ENCODE assay signal across 11 mouse cellular contexts in genomic region chr10:70119451-70119850, GRCm38 (mm10). TPM values are rescaled to one million over a fixed set of nuclear protein-coding genes. Genes with fewer than 3 reads are reported as not detected.
DNase-seq lines count a peak whose midpoint lies in the region; ATAC-seq and TF ChIP-seq lines count a peak whose summit lies in the region.
"Had no signal": no experiment of that assay in that cellular context is flagged by ENCODE, and none has a peak within 500 bp of the region (broad histone marks: within the 10 kb centered on the region; RNA-seq: fewer than 3 reads in every experiment).

No protein-coding gene starts in this region.

- H3K4me3 ChIP-seq in heart, embryonic 13.5 days: peak overlapping the region; percentile 20; the same call in 1 of the 2 replicates
- no peak overlapping the region for H3K4me3 ChIP-seq in spleen, adult 2 months (ENCODE audit: extremely low read depth, insufficient read depth, insufficient read length)
- 0 out of 2 replicates have a peak overlapping the region, but pooled peaks have one; percentile 1 for H3K4me3 ChIP-seq in liver, embryonic 12.5 days
- H3K4me3 ChIP-seq in stomach, embryonic 16.5 days (replicated peaks; ENCODE audit: low read length): no peak overlapping the region
- H3K4me3 ChIP-seq: layer of hippocampus, adult 2 months had no signal

- H3K9ac ChIP-seq in heart, embryonic 13.5 days: peak overlapping the region; percentile 78
- peak overlapping the region; percentile 55 for H3K9ac ChIP-seq in liver, embryonic 12.5 days
- peak overlapping the region; percentile 48; the same call in 1 of the 2 replicates for H3K9ac ChIP-seq in stomach, embryonic 16.5 days (ENCODE audit: low read length)

- H3K36me3 ChIP-seq in heart, embryonic 13.5 days: peaks cover 5% of the 10 kb centered on the region; the same call in 1 of the 2 replicates
- H3K36me3 ChIP-seq in spleen, adult 2 months (ENCODE audit: control insufficient read depth, insufficient read depth, low read length): no peaks in the 10 kb centered on the region
- 0 out of 2 replicates have a peak, but pooled peaks cover 4% of the 10 kb centered on the region for H3K36me3 ChIP-seq in liver, embryonic 12.5 days
- no peaks in the 10 kb centered on the region for H3K36me3 ChIP-seq in stomach, embryonic 16.5 days (ENCODE audit: control insufficient read depth, insufficient read depth, low read length)

- no peaks in the 10 kb centered on the region for H3K9me3 ChIP-seq in heart, embryonic 13.5 days
- H3K9me3 ChIP-seq in liver, embryonic 12.5 days (replicated peaks): no peaks in the 10 kb centered on the region
- H3K9me3 ChIP-seq in stomach, embryonic 16.5 days (replicated peaks; ENCODE audit: control insufficient read depth, low read length): no peaks in the 10 kb centered on the region

- ATAC-seq in heart, embryonic 13.5 days (ENCODE audit: extremely low read depth, insufficient number of reproducible peaks, low FRiP score, low TSS enrichment): no peak
- ATAC-seq in liver, embryonic 12.5 days: no peak
- no peak for ATAC-seq in stomach, embryonic 16.5 days (ENCODE audit: insufficient read depth, low FRiP score)

- peak overlapping the region; percentile 61 for H3K4me2 ChIP-seq in heart, embryonic 13.5 days
- H3K4me2 ChIP-seq in liver, embryonic 12.5 days: peak overlapping the region; percentile 59
- no peak overlapping the region for H3K4me2 ChIP-seq in stomach, embryonic 16.5 days (ENCODE audit: low read depth, low read length)

- H3K27ac ChIP-seq in heart, embryonic 13.5 days (replicated peaks): peak overlapping the region; percentile 93
- 0 out of 2 replicates have a peak overlapping the region, but pooled peaks have one; percentile 3 for H3K27ac ChIP-seq in spleen, adult 2 months (ENCODE audit: insufficient read depth, low read length)
- H3K27ac ChIP-seq in liver, embryonic 12.5 days: peak overlapping the region; percentile 83
- peak overlapping the region; percentile 18; the same call in 1 of the 2 replicates for H3K27ac ChIP-seq in stomach, embryonic 16.5 days (ENCODE audit: low read length)
- H3K27ac ChIP-seq: layer of hippocampus, adult 2 months had no signal

- TF ChIP-seq CTCF in spleen, adult 2 months (IDR thresholded peaks at IDR 0.05; ENCODE audit: extremely low read depth, insufficient read depth, insufficient read length, insufficient replicate concordance): no peak

- H3K4me1 ChIP-seq in heart, embryonic 13.5 days: peaks cover 72% of the 10 kb centered on the region
- H3K4me1 ChIP-seq in spleen, adult 2 months (ENCODE audit: control insufficient read depth, insufficient read depth, insufficient read length): peaks cover 15% of the 10 kb centered on the region; the same call in 1 of the 2 replicates
- H3K4me1 ChIP-seq in liver, embryonic 12.5 days: peaks cover 82% of the 10 kb centered on the region
- H3K4me1 ChIP-seq in stomach, embryonic 16.5 days (ENCODE audit: control insufficient read depth, insufficient read depth, low read length): peaks cover 34% of the 10 kb centered on the region

- H3K27me3 ChIP-seq in heart, embryonic 13.5 days (replicated peaks): no peaks in the 10 kb centered on the region
- no peaks in the 10 kb centered on the region for H3K27me3 ChIP-seq in spleen, adult 2 months (ENCODE audit: control insufficient read depth, insufficient read depth, low read length)
- H3K27me3 ChIP-seq in liver, embryonic 12.5 days (replicated peaks): no peaks in the 10 kb centered on the region
- no peaks in the 10 kb centered on the region for H3K27me3 ChIP-seq in stomach, embryonic 16.5 days (ENCODE audit: control insufficient read depth, insufficient read depth, low read length)

- intact Hi-C loops in heart, postnatal 36 days (cut with DNase I): no loop called here
- intact Hi-C loops in gastrocnemius, postnatal 36 days (cut with DNase I): no loop called here

- no peak for DNase-seq in heart, postnatal 36 days
- no peak for DNase-seq in spleen, adult 2 months (ENCODE audit: low read depth in 1 of 2, low spot score in 2 of 2)
- no peak for DNase-seq in spleen, postnatal 14 days (ENCODE audit: low spot score in 2 of 2)
- DNase-seq in B cell, adult 2 months: no peak
- DNase-seq in gastrocnemius, postnatal 36 days: no peak
- DNase-seq: cerebellum, adult 2 months; lung, postnatal 4 days had no signal

- TF ChIP-seq POLR2A in spleen, adult 2 months (IDR thresholded peaks at IDR 0.05; ENCODE audit: low read depth, low read length): no peak

- 17% methylated on average over 9 of the region's 9 CpGs for WGBS in heart, embryonic 13.5 days
- WGBS in spleen, adult 2 months: 64% methylated on average over 9 of the region's 9 CpGs
- 52% methylated on average over 9 of the region's 9 CpGs for WGBS in liver, embryonic 12.5 days (ENCODE audit: insufficient replicate concordance)
- 28% methylated on average over 9 of the region's 9 CpGs for WGBS in stomach, embryonic 16.5 days

RNA-seq across cellular contexts. Expression of gene Ccdc6, which starts 22.5 kb away (rescaled TPM):
- polyA plus RNA-seq in heart, embryonic 13.5 days (2015; fragmentation: Nextera tagmentation; extraction: Ambion mirVana): 12.5 and 12.9 TPM in 2 replicates
- total RNA-seq in heart, postnatal 36 days (2021): 10 to 100 TPM; 27.7 to 29.3 TPM
- polyA plus RNA-seq in spleen, adult 2 months (2012; rRNA removed): 17.7 and 22.3 TPM in 2 replicates
- 9.5 and 10.2 TPM in 2 replicates for polyA plus RNA-seq in liver, embryonic 12.5 days (2016; fragmentation: Nextera tagmentation; extraction: Ambion mirVana)
- 13.1 and 13.8 TPM in 2 replicates for polyA plus RNA-seq in stomach, embryonic 16.5 days (2015; fragmentation: Nextera tagmentation; extraction: Ambion mirVana)
- 100 to 1,000 TPM; 100 to 121 TPM for total RNA-seq in gastrocnemius, postnatal 36 days (2021)

Comparison
In these comparisons a context has a peak if more than half of its experiments do, and no peak if none do; other contexts are left out.
1. H3K27ac ChIP-seq: peak in every context shown above with its lines; median percentile 93 in heart, embryonic 13.5 days; 83 in liver, embryonic 12.5 days; 18 in stomach, embryonic 16.5 days; 3 in spleen, adult 2 months.
2. H3K4me3 ChIP-seq: peak in heart, embryonic 13.5 days (single experiment) and liver, embryonic 12.5 days (single experiment); none in spleen, adult 2 months (single experiment) and stomach, embryonic 16.5 days (single experiment).
3. Peak in every context shown above with its lines, with median percentiles within 50 percentile points of each other: H3K9ac ChIP-seq.